Comparison of ENCODE assay signal across 9 mouse cellular contexts in genomic region chr14:33445962-33446361, GRCm38 (mm10). TPM values are rescaled to one million over a fixed set of nuclear protein-coding genes. Genes with fewer than 3 reads are reported as not detected.
DNase-seq lines count a peak whose midpoint lies in the region; ATAC-seq lines count a peak whose summit lies in the region.
"Had no signal": no experiment of that assay in that cellular context is flagged by ENCODE, and none has a peak within 500 bp of the region (broad histone marks: within the 10 kb centered on the region; RNA-seq: fewer than 3 reads in every experiment).

No protein-coding gene starts in this region.

- H3K27me3 ChIP-seq in lung, embryonic 16.5 days (ENCODE audit: control insufficient read depth, insufficient read depth, low read depth, low read length), result no peaks in the 10 kb centered on the region
- peaks cover 5% of the 10 kb centered on the region; the same call in 1 of the 2 replicates for H3K27me3 ChIP-seq in forebrain, embryonic 11.5 days (ENCODE audit: control insufficient read depth, insufficient read depth, low read length)
- H3K27me3 ChIP-seq in limb, embryonic 13.5 days, result no peaks in the 10 kb centered on the region
- no peaks in the 10 kb centered on the region for H3K27me3 ChIP-seq in stomach, embryonic 16.5 days (ENCODE audit: control insufficient read depth, insufficient read depth, low read length)

- H3K4me1 ChIP-seq in lung, embryonic 16.5 days (replicated peaks; ENCODE audit: control insufficient read depth, insufficient read depth, low read length), result peaks cover 17% of the 10 kb centered on the region
- no peaks in the 10 kb centered on the region for H3K4me1 ChIP-seq in forebrain, embryonic 11.5 days (replicated peaks; ENCODE audit: control insufficient read depth, insufficient read depth, low read length)
- peaks cover 17% of the 10 kb centered on the region for H3K4me1 ChIP-seq in limb, embryonic 13.5 days
- peaks cover 6% of the 10 kb centered on the region for H3K4me1 ChIP-seq in stomach, embryonic 16.5 days (ENCODE audit: control insufficient read depth, insufficient read depth, low read length)

- DNase-seq in lung, postnatal 10 days, result no peak
- no peak for DNase-seq in forebrain, embryonic 11.5 days (ENCODE audit: low spot score)
- no peak for DNase-seq in retina, embryonic 14.5 days (ENCODE audit: low spot score)
- DNase-seq in right cerebral cortex, adult 2 months (ENCODE audit: low spot score in 2 of 2), result no peak
- DNase-seq: kidney, postnatal 25 days; spleen, adult 18-20 months had no signal

- WGBS in lung, embryonic 16.5 days, result 31% methylated on average over 3 of the region's 3 CpGs
- 46% methylated on average over 3 of the region's 3 CpGs for WGBS in forebrain, embryonic 11.5 days
- 29% methylated on average over 3 of the region's 3 CpGs for WGBS in limb, embryonic 13.5 days
- 32% methylated on average over 3 of the region's 3 CpGs for WGBS in stomach, embryonic 16.5 days

- H3K36me3 ChIP-seq in lung, embryonic 16.5 days (ENCODE audit: control insufficient read depth, insufficient read depth, low read length), result no peaks in the 10 kb centered on the region
- no peaks in the 10 kb centered on the region for H3K36me3 ChIP-seq in forebrain, embryonic 11.5 days (ENCODE audit: control insufficient read depth, insufficient read depth, low read length)
- H3K36me3 ChIP-seq in limb, embryonic 13.5 days, result no peaks in the 10 kb centered on the region
- H3K36me3 ChIP-seq in stomach, embryonic 16.5 days (ENCODE audit: control insufficient read depth, insufficient read depth, low read length), result no peaks in the 10 kb centered on the region

- ATAC-seq in lung, embryonic 16.5 days (ENCODE audit: low read depth), result no peak
- no peak for ATAC-seq in forebrain, embryonic 11.5 days (replicated peaks; ENCODE audit: low FRiP score)
- no peak for ATAC-seq in limb, embryonic 13.5 days (ENCODE audit: low FRiP score, low read depth)
- no peak for ATAC-seq in stomach, embryonic 16.5 days (ENCODE audit: insufficient read depth, low FRiP score)

- H3K4me2 ChIP-seq in lung, embryonic 16.5 days (ENCODE audit: low read depth, low read length), result peak overlapping the region; percentile 54
- peak overlapping the region; percentile 69 for H3K4me2 ChIP-seq in forebrain, embryonic 11.5 days (ENCODE audit: low read depth, low read length, severe bottlenecking)
- peak overlapping the region; percentile 72 for H3K4me2 ChIP-seq in limb, embryonic 13.5 days (replicated peaks)
- H3K4me2 ChIP-seq in stomach, embryonic 16.5 days (ENCODE audit: low read depth, low read length), result peak overlapping the region; percentile 73

- H3K9ac ChIP-seq in lung, embryonic 16.5 days (ENCODE audit: low read length), result peak overlapping the region; percentile 88
- peak overlapping the region; percentile 91 for H3K9ac ChIP-seq in forebrain, embryonic 11.5 days (ENCODE audit: low read length)
- peak overlapping the region; percentile 94 for H3K9ac ChIP-seq in limb, embryonic 13.5 days
- H3K9ac ChIP-seq in stomach, embryonic 16.5 days (ENCODE audit: low read length), result peak overlapping the region; percentile 94

- no peaks in the 10 kb centered on the region for H3K9me3 ChIP-seq in lung, embryonic 16.5 days (ENCODE audit: control insufficient read depth, low read length)
- no peaks in the 10 kb centered on the region for H3K9me3 ChIP-seq in forebrain, embryonic 11.5 days (ENCODE audit: control insufficient read depth, low read length)
- no peaks in the 10 kb centered on the region for H3K9me3 ChIP-seq in limb, embryonic 13.5 days
- H3K9me3 ChIP-seq in stomach, embryonic 16.5 days (replicated peaks; ENCODE audit: control insufficient read depth, low read length), result no peaks in the 10 kb centered on the region

- no peak overlapping the region for H3K27ac ChIP-seq in lung, embryonic 16.5 days (ENCODE audit: low read length)
- H3K27ac ChIP-seq in forebrain, embryonic 11.5 days (ENCODE audit: low read depth, low read length), result no peak overlapping the region
- 0 out of 2 replicates have a peak overlapping the region, but pooled peaks have one; percentile 90 for H3K27ac ChIP-seq in limb, embryonic 13.5 days
- no peak overlapping the region for H3K27ac ChIP-seq in stomach, embryonic 16.5 days (ENCODE audit: low read length)

- peak overlapping the region; percentile 81 for H3K4me3 ChIP-seq in lung, embryonic 16.5 days (ENCODE audit: low read length)
- peak overlapping the region; percentile 84 for H3K4me3 ChIP-seq in forebrain, embryonic 11.5 days (ENCODE audit: low read depth, low read length)
- H3K4me3 ChIP-seq in limb, embryonic 13.5 days, result peak overlapping the region; percentile 87
- peak overlapping the region; percentile 91 for H3K4me3 ChIP-seq in stomach, embryonic 16.5 days (replicated peaks; ENCODE audit: low read length)

RNA-seq across cellular contexts. Expression of gene Mapk8, which starts 1.0 kb away (rescaled TPM):
- polyA plus RNA-seq in lung, embryonic 16.5 days (2015; fragmentation: Nextera tagmentation; extraction: Ambion mirVana), result 13.9 and 15.6 TPM in 2 replicates
- 24.9 and 28.2 TPM in 2 replicates for polyA plus RNA-seq in forebrain, embryonic 11.5 days (2014; fragmentation: Nextera tagmentation; extraction: Ambion mirVana)
- 24.0 TPM in 2 replicates for polyA plus RNA-seq in limb, embryonic 13.5 days (2015; fragmentation: Nextera tagmentation; extraction: Ambion mirVana)
- 13.9 and 14.2 TPM in 2 replicates for polyA plus RNA-seq in stomach, embryonic 16.5 days (2015; fragmentation: Nextera tagmentation; extraction: Ambion mirVana)

RNA-seq across cellular contexts. Expression of gene Frmpd2, which starts 25.5 kb away (rescaled TPM):
- 0.49 and 0.67 TPM in 2 replicates for polyA plus RNA-seq in lung, embryonic 16.5 days (2015; fragmentation: Nextera tagmentation; extraction: Ambion mirVana)
- polyA plus RNA-seq in forebrain, embryonic 11.5 days (2014; fragmentation: Nextera tagmentation; extraction: Ambion mirVana), result 0.05 and 0.29 TPM in 2 replicates
- polyA plus RNA-seq in limb, embryonic 13.5 days (2015; fragmentation: Nextera tagmentation; extraction: Ambion mirVana), result not detected in 2 replicates
- polyA plus RNA-seq in stomach, embryonic 16.5 days (2015; fragmentation: Nextera tagmentation; extraction: Ambion mirVana), result not detected in 2 replicates
